Mouse (Mus musculus) MEL (cell line): Measurements from ENCODE around the gene Vash2.

Experiments used
- CTCF ChIP-seq, 3 experiments: IDR thresholded peaks in 2 of 3; conservative IDR thresholded peaks in 1 of 3; 2 replicates each; pipeline ENCODE4 v1.5.1; 2011 to 2012; ENCODE audit warnings: low read length in 3 of 3, low read depth in 2 of 3, mild to moderate bottlenecking in 2 of 3, improper control_type of control experiment in 1 of 3, inconsistent platforms in 1 of 3, mixed read lengths in 1 of 3, moderate library complexity in 1 of 3; ENCODE audit not compliant: control insufficient read depth in 1 of 3, insufficient read depth in 1 of 3, poor library complexity in 1 of 3, severe bottlenecking in 1 of 3
- ELF1 ChIP-seq: IDR thresholded peaks from 2 replicates; pipeline ENCODE4 v1.6.1; 2014; ENCODE audit warnings: low read depth, mild to moderate bottlenecking, inconsistent platforms, low read length, improper control_type of control experiment, moderate library complexity
- EP300 ChIP-seq, 2 experiments: IDR thresholded peaks; 2 replicates each; pipeline ENCODE4 v1.6.1; 2011; ENCODE audit warnings: improper control_type of control experiment in 2 of 2, low read length in 2 of 2, low read depth in 1 of 2, mild to moderate bottlenecking in 1 of 2
- ETS1 ChIP-seq: IDR thresholded peaks from 2 replicates; pipeline ENCODE4 v1.6.1; 2012; ENCODE audit warnings: low read depth, mild to moderate bottlenecking, inconsistent platforms, low read length, improper control_type of control experiment, moderate library complexity
- HCFC1 ChIP-seq: IDR thresholded peaks from 2 replicates; pipeline ENCODE4 v1.6.1; 2012; ENCODE audit warnings: low read depth, mild to moderate bottlenecking, inconsistent platforms, low read length, improper control_type of control experiment, moderate library complexity
- MAX ChIP-seq: IDR thresholded peaks from 2 replicates; pipeline ENCODE4 v1.6.1; 2011; ENCODE audit warnings: low read length, improper control_type of control experiment
- MEF2A ChIP-seq: IDR thresholded peaks from 2 replicates; pipeline ENCODE4 v1.6.1; 2014; ENCODE audit warnings: low read depth, mild to moderate bottlenecking, inconsistent platforms, low read length, improper control_type of control experiment; ENCODE audit not compliant: poor library complexity, insufficient replicate concordance, severe bottlenecking; ENCODE audit errors: extremely low read depth
- NELFE ChIP-seq: IDR thresholded peaks from 2 replicates; pipeline ENCODE4 v1.6.1; 2011; ENCODE audit warnings: low read depth, low read length, improper control_type of control experiment
- POLR2A ChIP-seq, 2 experiments: IDR thresholded peaks; 2 replicates each; pipeline ENCODE4 v1.6.1; 2011 to 2012; ENCODE audit warnings: low read length in 2 of 2, mild to moderate bottlenecking in 2 of 2, control low read depth in 1 of 2, improper control_type of control experiment in 1 of 2, low read depth in 1 of 2, moderate library complexity in 1 of 2; ENCODE audit not compliant: control insufficient read depth in 1 of 2, insufficient read depth in 1 of 2, poor library complexity in 1 of 2
- POLR2AphosphoS2 ChIP-seq: IDR thresholded peaks from 2 replicates; pipeline ENCODE4 v1.6.1; 2011; ENCODE audit warnings: low read length, improper control_type of control experiment
- SIN3A ChIP-seq: IDR thresholded peaks from 2 replicates; pipeline ENCODE4 v1.6.1; 2012; ENCODE audit warnings: low read length, improper control_type of control experiment, inconsistent platforms
- TBP ChIP-seq: IDR thresholded peaks from 2 replicates; pipeline ENCODE4 v1.8.0; 2011; ENCODE audit warnings: low read depth, low read length, improper control_type of control experiment
- ZKSCAN1 ChIP-seq: IDR thresholded peaks from 2 replicates; pipeline ENCODE4 v1.6.1; 2012; ENCODE audit warnings: low read depth, mild to moderate bottlenecking, inconsistent platforms, low read length, improper control_type of control experiment, moderate library complexity
- ZMIZ1 ChIP-seq: IDR thresholded peaks from 2 replicates; pipeline ENCODE4 v1.6.1; 2012; ENCODE audit warnings: low read depth, mild to moderate bottlenecking, inconsistent platforms, low read length, improper control_type of control experiment, moderate library complexity

- no peak for TF ChIP-seq TBP
- no peak for TF ChIP-seq POLR2A (IDR thresholded peaks at IDR 0.05; ENCODE audit: control insufficient read depth in 1 of 2, insufficient read depth in 1 of 2, low read depth in 1 of 2, low read length in 2 of 2, poor library complexity in 1 of 2)
- TF ChIP-seq NELFE, result no peak
- TF ChIP-seq EP300 (IDR thresholded peaks at IDR 0.05; ENCODE audit: low read depth in 1 of 2, low read length in 2 of 2), result no peak
- TF ChIP-seq SIN3A, result no peak
- TF ChIP-seq HCFC1, result no peak
- no peak for TF ChIP-seq ZMIZ1
- TF ChIP-seq CTCF (IDR thresholded peaks at IDR 0.05 in 2 of 3, conservative IDR thresholded peaks at IDR 0.05 in 1 of 3; ENCODE audit: control insufficient read depth in 1 of 3, insufficient read depth in 1 of 3, low read depth in 2 of 3, low read length in 3 of 3, poor library complexity in 1 of 3, severe bottlenecking in 1 of 3), result no peak
- TF ChIP-seq MAX, result no peak
- no peak for TF ChIP-seq MEF2A
- TF ChIP-seq ELF1, result no peak
- TF ChIP-seq ZKSCAN1, result no peak
- TF ChIP-seq ETS1, result no peak
- no peak for TF ChIP-seq POLR2AphosphoS2
Observed at GRCm38 (mm10) chr1:190947986-190948385, 31.1 kb downstream of the Vash2 start.
